In genomic region chr4:148908214-148908681, GRCm38 (mm10) we compare ENCODE assay signal across 8 mouse cellular contexts.
A peak's percentile ranks its signal among the peaks of the same experiment; 100 is the strongest.
DNase-seq lines count a peak whose midpoint lies in the region; ATAC-seq and TF ChIP-seq lines count a peak whose summit lies in the region.

No protein-coding gene starts in this region.

- WGBS in forebrain, embryonic 10.5 days: 61% methylated on average over 11 of the region's 11 CpGs
- 55% methylated on average over 11 of the region's 11 CpGs for WGBS in forebrain, embryonic 13.5 days
- WGBS in spleen, adult 2 months: 87% methylated on average over 11 of the region's 11 CpGs
- WGBS in kidney, embryonic 14.5 days: 17% methylated on average over 11 of the region's 11 CpGs

- TF ChIP-seq POLR2A in spleen, adult 2 months (IDR thresholded peaks at IDR 0.05; ENCODE audit: low read depth, low read length): no peak

- H3K27me3 ChIP-seq in forebrain, embryonic 10.5 days (ENCODE audit: poor library complexity, severe bottlenecking): peaks cover 66% of the 10 kb centered on the region
- H3K27me3 ChIP-seq in forebrain, embryonic 13.5 days: peaks cover 25% of the 10 kb centered on the region
- H3K27me3 ChIP-seq in spleen, adult 2 months (ENCODE audit: control insufficient read depth, insufficient read depth, low read length): no peaks in the 10 kb centered on the region
- H3K27me3 ChIP-seq in kidney, embryonic 14.5 days (ENCODE audit: control insufficient read depth, insufficient read depth, low read length): no peaks in the 10 kb centered on the region

- no peak for ATAC-seq in forebrain, embryonic 13.5 days
- peak; percentile 86 for ATAC-seq in kidney, embryonic 14.5 days (ENCODE audit: low FRiP score, low TSS enrichment)

- 0 out of 2 replicates have a peak overlapping the region, but pooled peaks have one; percentile 30 for H3K27ac ChIP-seq in forebrain, embryonic 10.5 days
- no peak overlapping the region for H3K27ac ChIP-seq in forebrain, embryonic 13.5 days
- H3K27ac ChIP-seq in spleen, adult 2 months (ENCODE audit: insufficient read depth, low read length): no peak overlapping the region
- peak overlapping the region; percentile 91 for H3K27ac ChIP-seq in kidney, embryonic 14.5 days (ENCODE audit: low read depth, low read length)

- no peak overlapping the region for H3K9ac ChIP-seq in forebrain, embryonic 13.5 days
- H3K9ac ChIP-seq in kidney, embryonic 14.5 days (ENCODE audit: low read depth, low read length): no peak overlapping the region

- H3K4me3 ChIP-seq in forebrain, embryonic 10.5 days: no peak overlapping the region
- H3K4me3 ChIP-seq in forebrain, embryonic 13.5 days: no peak overlapping the region
- H3K4me3 ChIP-seq in spleen, adult 2 months (ENCODE audit: extremely low read depth, insufficient read depth, insufficient read length): no peak overlapping the region
- no peak overlapping the region for H3K4me3 ChIP-seq in kidney, embryonic 14.5 days (ENCODE audit: low read length)

- no peaks in the 10 kb centered on the region for H3K9me3 ChIP-seq in forebrain, embryonic 10.5 days
- no peaks in the 10 kb centered on the region for H3K9me3 ChIP-seq in forebrain, embryonic 13.5 days (replicated peaks)
- H3K9me3 ChIP-seq in kidney, embryonic 14.5 days (ENCODE audit: control insufficient read depth, low read length): no peaks in the 10 kb centered on the region

- no peak overlapping the region for H3K4me2 ChIP-seq in forebrain, embryonic 13.5 days
- H3K4me2 ChIP-seq in kidney, embryonic 14.5 days (replicated peaks; ENCODE audit: low read depth, low read length): no peak overlapping the region

- H3K36me3 ChIP-seq in forebrain, embryonic 10.5 days (replicated peaks): no peaks in the 10 kb centered on the region
- H3K36me3 ChIP-seq in forebrain, embryonic 13.5 days (ENCODE audit: poor library complexity, severe bottlenecking): no peaks in the 10 kb centered on the region
- H3K36me3 ChIP-seq in spleen, adult 2 months (ENCODE audit: control insufficient read depth, insufficient read depth, low read length): no peaks in the 10 kb centered on the region
- H3K36me3 ChIP-seq in kidney, embryonic 14.5 days (ENCODE audit: control insufficient read depth, insufficient read depth, low read length): no peaks in the 10 kb centered on the region

- peak; percentile 47; the same call in 1 of the 2 replicates for TF ChIP-seq CTCF in spleen, adult 2 months (IDR thresholded peaks at IDR 0.05; ENCODE audit: extremely low read depth, insufficient read depth, insufficient read length, insufficient replicate concordance)

- DNase-seq in forebrain, embryonic 10.5 days (ENCODE audit: extremely low spot score, low spot score): no peak
- no peak for DNase-seq in spleen, adult 2 months (ENCODE audit: low read depth in 1 of 2, low spot score in 2 of 2)
- DNase-seq in spleen, postnatal 14 days (ENCODE audit: low spot score in 2 of 2): no peak
- peak; percentile 15 for DNase-seq in thymus, postnatal 25 days
- DNase-seq in right cerebral cortex, adult 18-20 months: no peak
- DNase-seq in Muller cell, postnatal 12 days (ENCODE audit: inconsistent ontology term): no peak

- peaks cover 73% of the 10 kb centered on the region for H3K4me1 ChIP-seq in forebrain, embryonic 10.5 days
- peaks cover 25% of the 10 kb centered on the region for H3K4me1 ChIP-seq in forebrain, embryonic 13.5 days
- peaks cover under 1% of the 10 kb centered on the region; the same call in 1 of the 2 replicates for H3K4me1 ChIP-seq in spleen, adult 2 months (ENCODE audit: control insufficient read depth, insufficient read depth, insufficient read length)
- H3K4me1 ChIP-seq in kidney, embryonic 14.5 days (ENCODE audit: control insufficient read depth, insufficient read depth, low read length): peaks cover 42% of the 10 kb centered on the region

Comparison
In these comparisons a context has a peak if more than half of its experiments do, and no peak if none do; other contexts are left out.
1. H3K27ac ChIP-seq: peak in forebrain, embryonic 10.5 days (single experiment) and kidney, embryonic 14.5 days (single experiment); none in forebrain, embryonic 13.5 days (single experiment) and spleen, adult 2 months (single experiment).